Mouse (Mus musculus): ENCODE results near the gene Inpp5d. TPM values are rescaled to one million over a fixed set of nuclear protein-coding genes. Genes with fewer than 3 reads are reported as not detected.

The Inpp5d gene
- polyA plus RNA-seq, 1 experiment from 2014 or later = 5.6 TPM

- no peak for ATAC-seq
- Histone ChIP-seq H3K4me2 (ENCODE audit: low read length) (no peak overlapping the region), H3K36me3 (ENCODE audit: control insufficient read depth, insufficient read depth, low read length) (no peaks in the 10 kb centered on the region), H3K4me3 (ENCODE audit: low read depth, low read length) (no peak overlapping the region), H3K9ac (ENCODE audit: low read depth, low read length) (no peak overlapping the region), H3K27me3 (ENCODE audit: control insufficient read depth, insufficient read depth, low read depth, low read length) (no peaks in the 10 kb centered on the region), H3K27ac (ENCODE audit: low read length) (no peak overlapping the region), H3K4me1 (ENCODE audit: control insufficient read depth, insufficient read depth, low read length) (peaks cover 3% of the 10 kb centered on the region; the same call in 1 of the 2 replicates), H3K9me3 (replicated peaks; ENCODE audit: control insufficient read depth, low read length, poor library complexity, severe bottlenecking) (no peaks in the 10 kb centered on the region)
- 72% methylated on average over 8 of the region's 8 CpGs for WGBS
Measured at GRCm38 (mm10) chr1:87658937-87659617, 39.0 kb downstream of the Inpp5d start.

DNA sequence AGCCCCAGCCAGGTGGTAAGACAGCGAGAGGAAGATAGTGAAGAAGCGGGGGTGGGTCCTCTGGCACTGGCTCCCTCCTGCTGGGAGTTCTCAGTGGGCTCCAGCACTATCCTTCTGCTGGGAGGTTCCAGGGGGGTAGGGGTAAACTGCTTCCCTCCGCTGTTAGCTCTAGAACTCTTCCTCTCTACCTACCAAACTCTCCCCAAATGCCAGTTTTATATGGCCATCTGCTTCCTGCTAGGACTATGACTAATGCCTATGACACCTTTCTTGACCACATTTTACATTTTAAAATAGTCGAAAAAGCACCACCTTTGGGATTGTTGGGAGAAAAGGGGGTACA, 39.5 kb downstream of the Inpp5d start:
- no peak overlapping the region for H3K27ac ChIP-seq (ENCODE audit: low read length)
- no peak overlapping the region for H3K4me3 ChIP-seq (ENCODE audit: low read depth, low read length)
- peaks cover 3% of the 10 kb centered on the region; the same call in 1 of the 2 replicates for H3K4me1 ChIP-seq (ENCODE audit: control insufficient read depth, insufficient read depth, low read length)
- no peaks in the 10 kb centered on the region for H3K36me3 ChIP-seq (ENCODE audit: control insufficient read depth, insufficient read depth, low read length)
- no peak overlapping the region for H3K4me2 ChIP-seq (ENCODE audit: low read length)
- 76% methylated on average over 4 of the region's 4 CpGs for WGBS
- no peak for ATAC-seq
- no peak overlapping the region for H3K9ac ChIP-seq (ENCODE audit: low read depth, low read length)
- H3K9me3 ChIP-seq (replicated peaks; ENCODE audit: control insufficient read depth, low read length, poor library complexity, severe bottlenecking) = no peaks in the 10 kb centered on the region
- H3K27me3 ChIP-seq (ENCODE audit: control insufficient read depth, insufficient read depth, low read depth, low read length) = no peaks in the 10 kb centered on the region

- no peak overlapping the region for H3K4me2 ChIP-seq (ENCODE audit: low read length)
- H3K4me1 ChIP-seq (ENCODE audit: control insufficient read depth, insufficient read depth, low read length) = peaks cover 3% of the 10 kb centered on the region; the same call in 1 of the 2 replicates
- H3K9me3 ChIP-seq (replicated peaks; ENCODE audit: control insufficient read depth, low read length, poor library complexity, severe bottlenecking) = no peaks in the 10 kb centered on the region
- no peaks in the 10 kb centered on the region for H3K27me3 ChIP-seq (ENCODE audit: control insufficient read depth, insufficient read depth, low read depth, low read length)
- no peak overlapping the region for H3K9ac ChIP-seq (ENCODE audit: low read depth, low read length)
- no peak for ATAC-seq
- H3K36me3 ChIP-seq (ENCODE audit: control insufficient read depth, insufficient read depth, low read length) = no peaks in the 10 kb centered on the region
- H3K27ac ChIP-seq (ENCODE audit: low read length) = no peak overlapping the region
- WGBS = 88% methylated on average over 1 of the region's 1 CpGs
- H3K4me3 ChIP-seq (ENCODE audit: low read depth, low read length) = no peak overlapping the region
Measured at GRCm38 (mm10) chr1:87660740-87661139, 40.6 kb downstream of the Inpp5d start.

GRCm38 (mm10) chr1:87663992-87664391, 43.9 kb downstream of the Inpp5d start:
- no peak overlapping the region for H3K4me3 ChIP-seq (ENCODE audit: low read depth, low read length)
- H3K27ac ChIP-seq (ENCODE audit: low read length) = no peak overlapping the region
- no peaks in the 10 kb centered on the region for H3K27me3 ChIP-seq (ENCODE audit: control insufficient read depth, insufficient read depth, low read depth, low read length)
- H3K4me1 ChIP-seq (ENCODE audit: control insufficient read depth, insufficient read depth, low read length) = no peaks in the 10 kb centered on the region
- no peak overlapping the region for H3K9ac ChIP-seq (ENCODE audit: low read depth, low read length)
- no peaks in the 10 kb centered on the region for H3K9me3 ChIP-seq (replicated peaks; ENCODE audit: control insufficient read depth, low read length, poor library complexity, severe bottlenecking)
- ATAC-seq = no peak
- no peak overlapping the region for H3K4me2 ChIP-seq (ENCODE audit: low read length)
- WGBS = 71% methylated on average over 2 of the region's 2 CpGs
- no peaks in the 10 kb centered on the region for H3K36me3 ChIP-seq (ENCODE audit: control insufficient read depth, insufficient read depth, low read length)

- no peak overlapping the region for H3K27ac ChIP-seq (ENCODE audit: low read length)
- no peak overlapping the region for H3K9ac ChIP-seq (ENCODE audit: low read depth, low read length)
- ATAC-seq = no peak
- H3K27me3 ChIP-seq (ENCODE audit: control insufficient read depth, insufficient read depth, low read depth, low read length) = no peaks in the 10 kb centered on the region
- WGBS = 83% methylated on average over 1 of the region's 1 CpGs
- H3K9me3 ChIP-seq (replicated peaks; ENCODE audit: control insufficient read depth, low read length, poor library complexity, severe bottlenecking) = no peaks in the 10 kb centered on the region
- no peaks in the 10 kb centered on the region for H3K36me3 ChIP-seq (ENCODE audit: control insufficient read depth, insufficient read depth, low read length)
- H3K4me1 ChIP-seq (ENCODE audit: control insufficient read depth, insufficient read depth, low read length) = peaks cover 3% of the 10 kb centered on the region; the same call in 1 of the 2 replicates
- no peak overlapping the region for H3K4me2 ChIP-seq (ENCODE audit: low read length)
- H3K4me3 ChIP-seq (ENCODE audit: low read depth, low read length) = no peak overlapping the region
Measured at GRCm38 (mm10) chr1:87667006-87667405, 46.9 kb downstream of the Inpp5d start.

- no peak overlapping the region for H3K4me3 ChIP-seq (ENCODE audit: low read depth, low read length)
- H3K4me2 ChIP-seq (ENCODE audit: low read length) = no peak overlapping the region
- no peak overlapping the region for H3K9ac ChIP-seq (ENCODE audit: low read depth, low read length)
- no peak for ATAC-seq
- 90% methylated on average over 7 of the region's 7 CpGs for WGBS
- no peaks in the 10 kb centered on the region for H3K9me3 ChIP-seq (replicated peaks; ENCODE audit: control insufficient read depth, low read length, poor library complexity, severe bottlenecking)
- no peaks in the 10 kb centered on the region for H3K27me3 ChIP-seq (ENCODE audit: control insufficient read depth, insufficient read depth, low read depth, low read length)
- peaks cover 3% of the 10 kb centered on the region; the same call in 1 of the 2 replicates for H3K4me1 ChIP-seq (ENCODE audit: control insufficient read depth, insufficient read depth, low read length)
- H3K27ac ChIP-seq (ENCODE audit: low read length) = no peak overlapping the region
- no peaks in the 10 kb centered on the region for H3K36me3 ChIP-seq (ENCODE audit: control insufficient read depth, insufficient read depth, low read length)
Measured at GRCm38 (mm10) chr1:87668300-87668699, 48.2 kb downstream of the Inpp5d start.

DNA sequence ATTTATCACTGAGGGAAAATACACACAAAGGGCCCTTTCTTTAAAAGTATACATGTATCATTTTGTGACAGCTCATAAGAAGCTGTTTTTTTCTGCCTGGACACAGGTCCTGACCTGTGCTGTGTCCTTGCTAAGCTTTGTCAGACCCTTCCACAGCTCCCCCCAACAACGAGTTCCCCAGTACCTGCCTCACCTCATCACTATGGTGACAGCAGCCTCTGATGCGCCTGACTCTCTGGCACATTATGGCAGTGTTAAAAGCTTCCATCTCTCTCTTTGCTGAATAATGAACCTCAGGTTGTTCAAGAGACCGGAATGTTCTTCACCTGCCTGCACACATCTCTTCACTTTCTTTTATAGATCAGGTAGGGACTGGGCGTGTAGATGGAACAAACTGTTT, 51.4 kb downstream of the Inpp5d start:
- Histone ChIP-seq H3K4me2 (ENCODE audit: low read length) (no peak overlapping the region), H3K9me3 (replicated peaks; ENCODE audit: control insufficient read depth, low read length, poor library complexity, severe bottlenecking) (no peaks in the 10 kb centered on the region), H3K27me3 (ENCODE audit: control insufficient read depth, insufficient read depth, low read depth, low read length) (no peaks in the 10 kb centered on the region), H3K9ac (ENCODE audit: low read depth, low read length) (no peak overlapping the region), H3K4me1 (ENCODE audit: control insufficient read depth, insufficient read depth, low read length) (peaks cover 3% of the 10 kb centered on the region; the same call in 1 of the 2 replicates), H3K36me3 (ENCODE audit: control insufficient read depth, insufficient read depth, low read length) (no peaks in the 10 kb centered on the region), H3K27ac (ENCODE audit: low read length) (peak overlapping the region; percentile 17; the same call in 1 of the 2 replicates), H3K4me3 (ENCODE audit: low read depth, low read length) (no peak overlapping the region)
- peak; percentile 21; the same call in 1 of the 2 replicates for ATAC-seq
- 55% methylated on average over 4 of the region's 4 CpGs for WGBS

DNA sequence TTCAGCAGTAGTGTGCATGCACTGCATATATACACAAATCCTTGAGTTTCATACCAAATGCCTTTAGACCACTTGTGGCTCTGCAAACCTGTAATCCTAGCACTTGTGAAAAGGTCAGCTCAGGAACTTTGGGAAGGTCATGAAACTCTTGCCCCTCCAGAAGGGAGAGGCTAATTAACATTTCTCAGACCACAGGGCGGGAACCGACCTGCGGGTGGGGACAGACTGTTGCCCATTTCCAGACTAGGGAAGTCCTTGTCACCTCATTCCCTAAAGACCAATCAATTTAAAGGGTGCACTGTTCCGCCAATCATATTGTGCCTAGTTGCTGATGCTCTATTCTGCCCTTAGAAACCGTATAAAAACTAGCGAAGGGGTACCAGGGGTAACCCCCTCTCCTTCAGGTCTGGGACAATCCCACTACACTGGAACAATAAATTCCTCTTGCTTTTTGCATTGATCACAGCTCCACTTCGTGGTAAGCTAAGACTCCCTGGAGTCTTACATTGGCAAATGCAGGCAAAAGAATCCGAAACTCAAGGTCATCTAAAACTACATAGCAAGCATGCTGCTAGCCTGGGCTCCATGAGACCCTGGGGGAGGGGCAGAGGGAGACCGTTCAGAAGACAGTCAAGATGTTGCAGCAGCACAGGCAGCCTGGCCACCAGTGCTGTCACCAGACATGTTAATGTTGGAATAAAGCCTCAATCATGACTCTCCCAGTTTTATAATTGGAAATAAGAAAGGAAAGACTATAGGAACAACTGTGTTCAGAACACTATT, 53.9 kb downstream of the Inpp5d start:
- ATAC-seq = no peak
- H3K9me3 ChIP-seq (replicated peaks; ENCODE audit: control insufficient read depth, low read length, poor library complexity, severe bottlenecking) = no peaks in the 10 kb centered on the region

GRCm38 (mm10) chr1:87676006-87676405, 55.9 kb downstream of the Inpp5d start:
- H3K4me1 ChIP-seq (ENCODE audit: control insufficient read depth, insufficient read depth, low read length) = peaks cover 3% of the 10 kb centered on the region; the same call in 1 of the 2 replicates
- H3K9ac ChIP-seq (ENCODE audit: low read depth, low read length) = no peak overlapping the region
- 77% methylated on average over 6 of the region's 6 CpGs for WGBS
- H3K9me3 ChIP-seq (replicated peaks; ENCODE audit: control insufficient read depth, low read length, poor library complexity, severe bottlenecking) = no peaks in the 10 kb centered on the region
- no peak overlapping the region for H3K27ac ChIP-seq (ENCODE audit: low read length)
- H3K27me3 ChIP-seq (ENCODE audit: control insufficient read depth, insufficient read depth, low read depth, low read length) = no peaks in the 10 kb centered on the region
- H3K36me3 ChIP-seq (ENCODE audit: control insufficient read depth, insufficient read depth, low read length) = no peaks in the 10 kb centered on the region
- no peak for ATAC-seq
- H3K4me2 ChIP-seq (ENCODE audit: low read length) = no peak overlapping the region
- H3K4me3 ChIP-seq (ENCODE audit: low read depth, low read length) = no peak overlapping the region

More for the DNA sequence above, 53.9 kb downstream of the Inpp5d start:
- WGBS = 76% methylated on average over 9 of the region's 9 CpGs
- H3K27me3 ChIP-seq (ENCODE audit: control insufficient read depth, insufficient read depth, low read depth, low read length) = no peaks in the 10 kb centered on the region
- H3K36me3 ChIP-seq (ENCODE audit: control insufficient read depth, insufficient read depth, low read length) = no peaks in the 10 kb centered on the region
- no peak overlapping the region for H3K9ac ChIP-seq (ENCODE audit: low read depth, low read length)
- peaks cover 3% of the 10 kb centered on the region; the same call in 1 of the 2 replicates for H3K4me1 ChIP-seq (ENCODE audit: control insufficient read depth, insufficient read depth, low read length)
- no peak overlapping the region for H3K4me3 ChIP-seq (ENCODE audit: low read depth, low read length)
- no peak overlapping the region for H3K27ac ChIP-seq (ENCODE audit: low read length)
- H3K4me2 ChIP-seq (ENCODE audit: low read length) = no peak overlapping the region
